Mouse (Mus musculus) lung, embryonic 15.5 days (tissue): ENCODE measurements around the gene Mydgf. TPM values are rescaled to one million over a fixed set of nuclear protein-coding genes. Genes with fewer than 3 reads are reported as not detected.

ENCODE experiments used
- ATAC-seq: fragments of 200-750 bp; cut with Nextera tagmentation; 2 replicates; pipeline ENCODE4 v1.8.0; 2017; ENCODE audit warnings: moderate number of reproducible peaks, borderline replicate concordance; ENCODE audit not compliant: low FRiP score, low TSS enrichment; ENCODE audit errors: extremely low read depth
- H3K27ac ChIP-seq: fragments of 300-500 bp; sonication (generic); 2 replicates; pipeline ENCODE4 v1.5.1; 2015; ENCODE audit warnings: moderate library complexity, mild to moderate bottlenecking, inconsistent platforms
- H3K27me3 ChIP-seq: fragments of 300-500 bp; sonication (generic); 2 replicates; pipeline ENCODE4 v1.6.1; 2015; ENCODE audit warnings: inconsistent platforms
- H3K36me3 ChIP-seq: fragments of 300-500 bp; sonication (generic); 2 replicates; pipeline ENCODE4 v1.6.1; 2015; ENCODE audit warnings: inconsistent platforms
- H3K4me1 ChIP-seq: fragments of 300-500 bp; sonication (generic); 2 replicates; pipeline ENCODE4 v1.6.1; 2015; ENCODE audit warnings: inconsistent platforms
- H3K4me2 ChIP-seq: fragments of 300-500 bp; sonication (generic); 2 replicates; pipeline ENCODE4 v1.6.1; 2015; ENCODE audit warnings: inconsistent platforms, mild to moderate bottlenecking, moderate library complexity
- H3K4me3 ChIP-seq: fragments of 300-500 bp; sonication (generic); 2 replicates; pipeline ENCODE4 v1.5.1; 2015; ENCODE audit warnings: mild to moderate bottlenecking, inconsistent platforms
- H3K9ac ChIP-seq: fragments of 300-500 bp; sonication (generic); 2 replicates; pipeline ENCODE4 v1.6.1; 2015; ENCODE audit warnings: inconsistent platforms
- H3K9me3 ChIP-seq: fragments of 300-500 bp; sonication (generic); 2 replicates; pipeline ENCODE4 v1.6.1; 2016; ENCODE audit warnings: inconsistent platforms
- WGBS: fragments of 180-500 bp; shearing (Covaris S2); methylation state at CpG from one replicate; pipeline ENCODE4 v1.1.7; 2015; 5-methylcytosine and 5-hydroxymethylcytosine counted together
- polyA plus RNA-seq: library from polyadenylated mRNA; unstranded; fragments of >200 nt; fragmentation: Nextera tagmentation; extraction: Ambion mirVana; gene quantifications from 2 replicates; pipeline ENCODE4 v1.2.1, GENCODE M21; 2015

The Mydgf gene
- polyA plus RNA-seq, 1 experiment from 2014 or later: 103 TPM

DNA sequence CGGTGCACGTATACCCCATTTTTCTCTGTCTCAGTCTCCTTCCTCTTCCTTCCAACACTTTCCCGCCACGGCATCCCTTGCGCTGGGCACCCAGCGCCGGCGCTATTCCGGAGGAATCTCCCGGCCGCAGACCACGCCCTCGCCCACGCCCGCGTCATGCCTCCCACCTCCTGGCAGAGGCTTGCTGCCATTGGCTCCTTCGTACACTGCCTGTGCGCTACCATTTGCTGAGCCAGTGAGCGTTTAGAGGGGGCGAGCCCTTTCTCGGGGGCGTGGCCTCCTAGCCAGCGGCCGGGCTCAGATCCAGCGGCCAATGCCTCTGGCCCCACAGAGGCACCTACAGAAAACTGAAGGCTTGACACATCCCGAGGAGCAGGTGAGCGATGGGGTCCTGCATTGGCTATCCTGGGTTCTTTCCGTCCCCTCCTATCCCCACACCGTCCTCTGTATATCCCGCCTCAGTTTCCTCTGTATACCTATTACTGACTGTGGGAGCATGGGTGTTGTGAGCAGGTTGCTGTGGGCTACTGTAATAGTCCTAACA lies 21.4 kb downstream of the Mydgf start, which contains the start of gene Tnfaip8l1:
TSS of gene Tnfaip8l1 (plus strand) at position 247 of the 544 bp plus-strand sequence.
- Histone ChIP-seq H3K9ac (peak within 1 kb of the TSS; percentile 42), H3K4me1 (peaks cover 21% of the 10 kb centered on the region), H3K36me3 (no peaks in the 10 kb centered on the region), H3K4me2 (peak within 1 kb of the TSS; percentile 71), H3K9me3 (no peaks in the 10 kb centered on the region), H3K27ac (peak within 1 kb of the TSS; percentile 36), H3K27me3 (peaks cover 16% of the 10 kb centered on the region), H3K4me3 (peak within 1 kb of the TSS; percentile 49)
- WGBS: under 1% methylated on average over 30 of the region's 30 CpGs
- peak; percentile 97 for ATAC-seq

DNA sequence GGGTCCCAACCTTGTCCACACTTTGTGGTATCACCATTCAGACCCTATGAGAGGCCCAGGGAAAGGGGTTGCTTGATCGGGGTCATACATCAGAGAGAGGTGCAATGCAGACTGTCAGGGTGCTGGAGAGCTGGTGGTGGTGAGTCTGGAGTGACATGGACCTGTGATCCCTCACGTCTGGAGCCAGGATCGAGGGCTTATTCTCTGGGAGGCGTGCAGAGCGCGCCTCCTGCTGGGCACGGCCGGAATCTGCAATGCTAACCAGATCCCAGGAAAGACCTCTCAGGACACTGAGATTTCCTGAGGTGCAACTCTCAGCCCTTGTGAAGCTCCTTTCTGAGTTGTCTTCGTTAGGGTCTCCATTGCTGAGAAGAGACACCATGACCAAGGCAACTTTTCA lies 24.0 kb downstream of the Mydgf start:
- Histone ChIP-seq H3K27ac (no peak overlapping the region), H3K9ac (no peak overlapping the region), H3K4me3 (no peak overlapping the region), H3K9me3 (no peaks in the 10 kb centered on the region), H3K4me2 (no peak overlapping the region), H3K36me3 (no peaks in the 10 kb centered on the region), H3K27me3 (peaks cover 39% of the 10 kb centered on the region), H3K4me1 (peaks cover 21% of the 10 kb centered on the region)
- no peak for ATAC-seq
- 1% methylated on average over 9 of the region's 9 CpGs for WGBS

DNA sequence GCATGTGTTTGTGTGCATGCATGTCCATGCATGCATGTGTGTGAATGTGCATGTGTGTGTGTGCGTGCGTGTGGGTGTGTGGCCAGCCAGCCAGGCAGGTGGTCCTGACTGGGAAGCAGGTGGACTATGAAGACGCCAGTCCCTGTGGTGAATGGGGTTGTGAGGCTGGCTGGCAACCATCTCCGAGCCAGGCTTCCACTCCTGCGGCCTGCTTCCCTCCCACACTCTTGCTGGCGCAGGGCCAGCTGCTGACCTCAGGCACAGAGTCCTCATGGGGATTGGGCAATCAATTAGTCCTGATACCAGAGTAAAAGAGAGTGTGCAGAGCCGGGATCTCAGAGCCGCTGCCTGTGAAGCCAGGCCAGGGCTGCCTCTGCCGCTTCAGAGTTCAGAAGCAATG lies 30.1 kb downstream of the Mydgf start:
- Histone ChIP-seq H3K4me3 (no peak overlapping the region), H3K9me3 (no peaks in the 10 kb centered on the region), H3K4me1 (peaks cover 9% of the 10 kb centered on the region; the same call in 1 of the 2 replicates), H3K4me2 (no peak overlapping the region), H3K27me3 (peaks cover 73% of the 10 kb centered on the region), H3K27ac (no peak overlapping the region), H3K9ac (no peak overlapping the region), H3K36me3 (no peaks in the 10 kb centered on the region)
- peak; percentile 61 for ATAC-seq
- WGBS: 27% methylated on average over 9 of the region's 9 CpGs

DNA sequence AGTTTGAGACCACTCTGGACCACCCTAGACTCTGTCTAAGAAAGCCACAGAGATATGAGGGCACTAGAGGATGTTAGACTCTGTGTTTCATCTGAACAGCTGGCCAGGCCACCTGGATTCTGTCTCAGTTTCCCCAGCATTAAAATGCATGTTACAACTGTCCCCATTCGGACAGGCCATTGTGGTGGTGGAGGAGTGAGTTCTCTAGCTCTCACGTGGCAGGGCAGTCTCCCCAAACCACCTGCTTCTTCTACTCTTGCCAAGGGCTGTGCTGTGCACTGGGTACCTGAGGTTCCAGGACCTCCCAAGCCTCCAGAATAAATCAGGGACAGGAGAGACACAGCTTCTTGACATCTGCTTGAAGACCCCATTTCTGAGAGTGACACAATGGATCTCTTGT lies 33.8 kb downstream of the Mydgf start:
- no peaks in the 10 kb centered on the region for H3K9me3 ChIP-seq
- no peak overlapping the region for H3K4me3 ChIP-seq
- no peak overlapping the region for H3K27ac ChIP-seq
- no peaks in the 10 kb centered on the region for H3K36me3 ChIP-seq
- no peak for ATAC-seq
- H3K9ac ChIP-seq: no peak overlapping the region
- H3K4me2 ChIP-seq: no peak overlapping the region
- H3K4me1 ChIP-seq: peaks cover 11% of the 10 kb centered on the region; the same call in 1 of the 2 replicates
- 43% methylated on average over 2 of the region's 2 CpGs for WGBS
- peaks cover 78% of the 10 kb centered on the region for H3K27me3 ChIP-seq

DNA sequence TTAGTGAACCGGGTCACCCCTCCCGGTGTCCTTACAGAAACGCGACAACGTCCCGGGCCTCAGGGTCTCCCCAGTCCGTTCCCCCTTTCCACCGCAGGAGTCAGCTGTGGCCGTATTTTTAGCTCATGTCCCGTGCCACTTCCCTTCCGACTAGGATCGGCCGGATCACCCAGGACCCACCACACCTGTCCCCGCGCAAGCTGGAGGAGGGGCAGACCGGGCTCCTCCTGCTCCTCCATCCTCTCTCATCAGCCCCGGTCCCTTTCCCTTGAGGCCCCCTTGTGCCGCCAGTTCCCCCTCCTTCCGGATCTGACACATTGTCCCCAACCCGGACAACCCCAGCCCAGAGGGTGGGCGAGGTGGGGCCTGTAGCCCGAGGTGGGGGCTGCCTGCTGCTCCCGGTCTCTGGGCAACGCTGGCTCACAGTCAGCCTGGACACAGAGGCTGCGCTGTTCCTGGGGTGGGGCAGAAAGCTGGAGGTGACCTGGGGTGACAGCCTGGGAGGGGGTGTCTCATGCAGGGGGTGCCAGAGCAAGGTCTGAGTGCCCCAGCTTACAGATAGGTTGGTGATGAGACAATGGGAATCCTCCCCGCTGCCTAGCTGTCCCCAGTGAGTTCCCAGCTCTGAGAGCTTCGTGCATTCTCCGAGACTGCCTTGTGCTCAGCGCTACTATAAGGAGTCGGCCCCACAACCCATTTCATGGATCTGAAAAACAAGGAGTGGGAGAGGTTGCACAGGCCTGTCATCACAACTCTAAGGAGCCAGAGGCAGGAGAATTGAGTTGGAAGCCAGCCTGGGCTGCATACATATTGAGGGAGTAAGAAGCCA lies 34.7 kb downstream of the Mydgf start:
- Histone ChIP-seq H3K9me3 (no peaks in the 10 kb centered on the region), H3K4me3 (peak overlapping the region; percentile 15; the same call in 1 of the 2 replicates), H3K36me3 (no peaks in the 10 kb centered on the region), H3K9ac (no peak overlapping the region), H3K27ac (no peak overlapping the region), H3K4me1 (peaks cover 11% of the 10 kb centered on the region; the same call in 1 of the 2 replicates), H3K4me2 (peak overlapping the region; percentile 51), H3K27me3 (peaks cover 86% of the 10 kb centered on the region)
- 2% methylated on average over 30 of the region's 30 CpGs for WGBS
- peak; percentile 15; the same call in 1 of the 2 replicates for ATAC-seq

DNA sequence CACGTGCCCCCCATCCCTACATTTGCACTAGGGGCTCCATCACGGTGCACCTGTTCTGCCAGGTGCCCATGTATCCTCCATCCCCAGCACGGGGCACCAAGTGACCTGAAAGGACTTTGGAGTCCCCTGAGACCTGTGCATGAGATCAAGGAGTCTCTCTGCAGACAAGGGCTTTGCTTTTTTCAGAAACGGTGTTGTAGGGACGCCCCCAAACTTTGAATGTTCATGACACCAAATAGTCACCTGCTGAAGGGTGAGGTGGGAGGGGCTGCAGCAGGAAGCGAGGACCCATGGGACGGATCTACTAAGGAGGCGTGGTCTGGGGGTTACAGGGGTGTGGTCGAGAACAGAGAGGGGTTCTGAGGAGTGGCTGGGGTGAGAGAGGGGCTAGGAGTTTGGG lies 35.4 kb downstream of the Mydgf start:
- 16% methylated on average over 9 of the region's 9 CpGs for WGBS
- no peak for ATAC-seq
- no peak overlapping the region for H3K9ac ChIP-seq
- 0 out of 2 replicates have a peak overlapping the region, but pooled peaks have one; percentile 15 for H3K4me3 ChIP-seq
- H3K27me3 ChIP-seq: peaks cover 89% of the 10 kb centered on the region
- peak overlapping the region; percentile 51 for H3K4me2 ChIP-seq
- no peaks in the 10 kb centered on the region for H3K36me3 ChIP-seq
- no peaks in the 10 kb centered on the region for H3K9me3 ChIP-seq
- H3K4me1 ChIP-seq: 0 out of 2 replicates have a peak, but pooled peaks cover 6% of the 10 kb centered on the region
- H3K27ac ChIP-seq: no peak overlapping the region

DNA sequence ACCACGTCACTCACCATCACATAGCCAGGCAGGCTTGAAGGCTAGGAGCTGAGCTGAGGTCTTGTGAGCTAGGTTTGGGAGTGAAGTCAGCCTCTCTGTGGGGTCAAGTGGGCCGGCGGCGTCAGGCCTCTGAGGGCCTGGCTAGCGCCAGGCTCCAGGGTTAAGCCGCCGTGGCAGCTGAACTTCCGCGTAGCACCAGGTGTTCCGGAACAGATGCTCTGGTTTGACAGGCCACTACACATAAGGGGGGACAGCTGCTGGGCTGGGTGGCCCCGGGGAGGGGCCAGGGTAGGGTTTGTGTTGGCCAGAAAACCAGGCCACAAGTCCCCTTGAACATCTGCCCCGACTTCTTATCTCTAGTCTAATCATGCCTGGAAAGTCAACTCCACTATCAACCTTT lies 36.3 kb downstream of the Mydgf start:
- Histone ChIP-seq H3K27ac (no peak overlapping the region), H3K36me3 (no peaks in the 10 kb centered on the region), H3K9me3 (no peaks in the 10 kb centered on the region), H3K4me1 (peaks cover 7% of the 10 kb centered on the region), H3K27me3 (peaks cover 90% of the 10 kb centered on the region), H3K9ac (no peak overlapping the region), H3K4me2 (no peak overlapping the region), H3K4me3 (no peak overlapping the region)
- 34% methylated on average over 12 of the region's 12 CpGs for WGBS
- no peak for ATAC-seq

DNA sequence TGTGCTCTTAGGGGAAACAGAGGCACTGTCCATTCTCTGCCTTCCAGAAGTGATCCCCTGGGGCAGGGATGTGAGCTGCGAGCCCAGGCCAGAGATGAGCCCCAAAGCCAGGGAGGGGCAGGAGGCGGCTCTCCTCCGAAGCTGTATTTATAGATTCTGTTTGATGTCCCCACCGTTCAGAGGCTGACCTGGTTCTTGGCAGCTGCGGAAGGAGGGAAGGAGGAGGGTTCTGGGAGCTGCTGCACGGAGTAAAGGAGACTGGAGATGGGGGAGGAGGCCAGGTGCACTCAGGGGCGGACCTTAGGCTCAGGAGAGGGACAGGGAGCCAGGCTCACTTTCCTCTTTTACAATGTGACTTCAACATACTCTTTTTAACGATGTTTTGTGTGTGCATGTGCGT lies 37.6 kb downstream of the Mydgf start:
- ATAC-seq: no peak
- no peaks in the 10 kb centered on the region for H3K9me3 ChIP-seq
- no peak overlapping the region for H3K4me2 ChIP-seq
- peaks cover 17% of the 10 kb centered on the region for H3K4me1 ChIP-seq
- H3K9ac ChIP-seq: no peak overlapping the region
- H3K4me3 ChIP-seq: no peak overlapping the region
- 25% methylated on average over 9 of the region's 9 CpGs for WGBS
- no peaks in the 10 kb centered on the region for H3K36me3 ChIP-seq
- H3K27ac ChIP-seq: no peak overlapping the region
- peaks cover 97% of the 10 kb centered on the region for H3K27me3 ChIP-seq

DNA sequence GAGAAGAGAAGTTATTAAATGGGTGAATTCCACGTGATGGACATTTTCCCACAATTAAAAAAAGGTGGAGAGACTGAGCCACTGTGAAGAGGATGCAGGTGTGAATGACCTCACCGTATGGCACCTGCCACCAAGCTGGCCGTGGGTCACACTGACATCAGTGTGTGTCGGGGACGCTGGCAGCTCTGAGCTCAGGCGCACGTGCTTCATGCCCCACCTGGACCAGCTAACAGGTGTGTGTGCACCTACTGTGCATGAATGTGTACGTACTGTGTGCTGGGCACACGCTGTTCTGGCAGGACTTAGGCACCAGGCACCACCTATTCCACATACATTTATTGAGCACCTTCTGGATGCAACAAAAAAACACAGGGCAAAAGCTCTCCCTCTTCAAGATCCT lies 39.2 kb downstream of the Mydgf start:
- Histone ChIP-seq H3K9me3 (no peaks in the 10 kb centered on the region), H3K4me2 (no peak overlapping the region), H3K36me3 (no peaks in the 10 kb centered on the region), H3K4me1 (peaks cover 23% of the 10 kb centered on the region), H3K27me3 (peaks cover 98% of the 10 kb centered on the region), H3K27ac (no peak overlapping the region), H3K4me3 (no peak overlapping the region), H3K9ac (no peak overlapping the region)
- 56% methylated on average over 9 of the region's 9 CpGs for WGBS
- no peak for ATAC-seq

DNA sequence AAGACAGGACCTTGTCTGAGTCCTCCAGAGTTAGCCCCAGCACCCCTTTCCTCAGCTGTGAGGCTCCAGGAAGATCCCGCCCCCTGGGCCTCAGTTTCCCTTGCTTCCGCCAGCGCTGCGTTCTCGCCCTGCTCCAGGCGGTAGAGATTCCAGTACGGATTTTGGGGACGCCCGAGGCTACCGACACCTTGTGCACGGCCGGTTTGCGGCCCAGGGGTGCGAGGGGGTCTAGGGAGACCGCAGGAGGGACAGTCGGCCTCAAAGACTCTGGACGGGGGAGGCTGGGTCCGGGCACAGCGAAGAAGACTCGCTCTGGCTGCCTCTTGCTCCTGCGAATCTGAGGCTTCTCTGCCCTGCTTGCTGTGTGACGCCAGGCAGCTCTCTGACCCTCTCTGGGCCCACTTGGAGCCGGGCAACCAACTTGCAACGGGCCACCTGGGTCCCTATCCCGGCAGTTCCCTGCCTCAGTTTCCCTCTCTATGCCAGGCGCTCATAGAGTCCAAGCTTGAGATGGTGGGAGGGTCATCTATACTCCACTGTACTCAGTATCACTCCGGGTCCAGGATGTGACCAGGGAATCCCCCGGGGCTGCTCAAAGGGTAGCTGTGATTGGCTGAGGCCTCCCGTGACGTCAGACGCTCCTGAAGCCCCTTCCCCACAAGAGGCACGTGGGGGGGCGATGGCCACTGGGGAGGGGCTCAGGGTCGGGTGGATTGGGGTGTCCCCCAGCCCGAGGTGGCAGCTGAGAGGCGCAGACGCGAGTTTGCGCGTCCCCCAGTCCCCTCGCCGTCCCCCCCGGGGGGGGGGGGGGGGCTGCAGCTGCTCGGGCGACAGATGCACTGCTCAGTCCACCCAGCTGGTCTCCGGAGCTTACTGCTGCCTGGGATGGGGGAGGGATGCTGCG lies 41.8 kb downstream of the Mydgf start:
- no peaks in the 10 kb centered on the region for H3K9me3 ChIP-seq
- H3K36me3 ChIP-seq: no peaks in the 10 kb centered on the region
- WGBS: under 1% methylated on average over 44 of the region's 47 CpGs
- H3K27ac ChIP-seq: no peak overlapping the region
- ATAC-seq: 0 out of 2 replicates have a peak, but pooled peaks have one; percentile 4
- no peak overlapping the region for H3K9ac ChIP-seq
- H3K4me3 ChIP-seq: peak overlapping the region; percentile 37
- H3K4me2 ChIP-seq: peak overlapping the region; percentile 75
- peaks cover 85% of the 10 kb centered on the region for H3K27me3 ChIP-seq
- peaks cover 25% of the 10 kb centered on the region for H3K4me1 ChIP-seq

DNA sequence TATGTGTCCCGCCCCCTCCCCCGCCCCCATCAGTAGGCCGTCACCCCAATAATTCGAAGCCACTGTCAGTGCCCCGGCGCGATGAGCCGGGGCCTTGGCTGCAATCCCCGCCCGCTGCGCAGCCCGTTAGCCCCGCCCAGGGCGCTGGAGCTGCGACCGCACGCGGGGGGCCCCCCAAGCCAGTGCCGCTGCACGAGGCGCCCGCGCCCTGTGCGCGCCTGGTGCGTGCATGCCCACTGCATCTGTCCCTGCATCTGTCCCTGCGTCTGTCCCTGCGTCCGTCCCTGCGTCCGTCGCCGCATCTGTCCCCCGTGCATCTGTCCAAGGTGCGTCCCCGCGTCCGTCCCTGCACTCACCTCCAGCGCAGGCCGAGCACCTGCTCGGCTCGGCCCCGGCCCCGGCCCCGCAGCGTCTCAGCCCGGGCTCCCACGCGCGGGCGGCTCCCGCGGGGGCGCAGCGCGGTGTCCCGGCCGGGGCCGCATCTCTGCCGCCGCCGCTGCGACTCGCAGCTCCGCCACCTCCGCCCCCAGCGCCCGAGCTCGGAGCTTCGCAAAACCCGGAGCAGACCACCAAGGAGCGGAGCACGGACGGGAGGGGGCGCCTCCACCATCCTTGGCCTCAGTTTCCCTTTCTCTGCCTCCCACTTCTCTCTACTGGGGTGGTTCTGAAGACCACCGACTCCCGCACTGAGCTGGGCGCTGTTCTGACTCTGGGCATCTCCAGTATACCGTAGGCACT lies 43.7 kb downstream of the Mydgf start, which contains the start of gene Sema6b:
TSS of gene Sema6b (minus strand) at position 486 of the 738 bp plus-strand sequence.
- Histone ChIP-seq H3K27me3 (peaks cover 65% of the 10 kb centered on the region), H3K4me1 (peaks cover 25% of the 10 kb centered on the region), H3K4me3 (peak within 1 kb of the TSS; percentile 67), H3K9ac (peak within 1 kb of the TSS; percentile 42; the same call in 1 of the 2 replicates), H3K36me3 (no peaks in the 10 kb centered on the region), H3K4me2 (peak within 1 kb of the TSS; percentile 100), H3K9me3 (no peaks in the 10 kb centered on the region), H3K27ac (no peak within 1 kb of the TSS)
- ATAC-seq: peak; percentile 19; the same call in 1 of the 2 replicates
- 2% methylated on average over 65 of the region's 79 CpGs for WGBS
